Mouse (Mus musculus): ENCODE results near the gene Smg8.

DNA sequence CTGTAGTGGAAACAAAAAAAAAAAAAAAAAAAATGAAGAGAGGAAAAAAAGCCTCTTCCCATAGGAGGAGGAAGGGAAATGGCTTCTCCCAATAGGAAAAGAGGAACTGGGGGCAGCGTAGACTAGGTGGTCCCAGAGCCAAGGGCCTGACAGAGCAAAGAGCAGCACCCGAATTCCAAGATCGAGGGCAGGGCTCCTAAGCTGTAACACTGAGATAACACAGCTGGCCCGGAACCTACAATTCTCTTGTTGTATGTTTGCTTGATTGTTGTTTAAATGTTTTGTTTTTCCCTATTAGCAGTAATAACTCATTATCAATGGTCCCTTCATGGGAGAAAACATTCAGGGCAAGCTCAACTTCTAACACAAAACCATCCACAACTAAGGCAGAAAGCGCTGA, 39.6 kb downstream of the Smg8 start:
- TF ChIP-seq POLR2A (IDR thresholded peaks at IDR 0.05; ENCODE audit: insufficient read depth, low read length) (no peak), CTCF (IDR thresholded peaks at IDR 0.05; ENCODE audit: low read depth, low read length) (no peak), EP300 (IDR thresholded peaks at IDR 0.05; ENCODE audit: insufficient read depth, low read depth, low read length) (no peak)
